Mouse (Mus musculus) liver, embryonic 14.5 days (tissue): ENCODE results near the gene Ptpn5. TPM values are rescaled to one million over a fixed set of nuclear protein-coding genes. Genes with fewer than 3 reads are reported as not detected.

ENCODE experiments used
- ATAC-seq: fragments of 200-750 bp; cut with Nextera tagmentation; 2 replicates; pipeline ENCODE4 v1.8.0; 2017; ENCODE audit warnings: moderate number of reproducible peaks, mild to moderate bottlenecking, moderate library complexity; ENCODE audit not compliant: insufficient read depth
- DNase-seq, 3 experiments: peaks; one replicate each; pipeline ENCODE4 v3.0.0-alpha.2; 2012 to 2013; ENCODE audit warnings: low read depth in 3 of 3, low spot score in 3 of 3
- H3K27ac ChIP-seq: fragments of 300-500 bp; sonication (generic); 2 replicates; pipeline ENCODE4 v1.5.1; 2014; ENCODE audit warnings: moderate library complexity, mild to moderate bottlenecking, control low read depth, inconsistent platforms
- H3K27me3 ChIP-seq: fragments of 300-500 bp; sonication (generic); 2 replicates; pipeline ENCODE4 v1.6.1; 2014; ENCODE audit warnings: mild to moderate bottlenecking, low read length, moderate library complexity; ENCODE audit not compliant: control insufficient read depth, insufficient read depth
- H3K36me3 ChIP-seq: fragments of 300-500 bp; sonication (generic); replicated peaks from 2 replicates; pipeline ENCODE4 v1.6.1; 2014; ENCODE audit warnings: low read depth; ENCODE audit not compliant: control insufficient read depth, insufficient read depth
- H3K4me1 ChIP-seq, 2 experiments: fragments of 200-500 bp in 1 of 2; fragments of 300-500 bp in 1 of 2; sonication (generic) in 1 of 2; replicated peaks; 2 replicates each; pipeline ENCODE4 v1.6.1; 2012 to 2014; ENCODE audit warnings: antibody characterized with exemption in 1 of 2, inconsistent platforms in 1 of 2, low read length in 1 of 2; ENCODE audit not compliant: control insufficient read depth in 2 of 2, insufficient read depth in 2 of 2
- H3K4me2 ChIP-seq: fragments of 300-500 bp; sonication (generic); 2 replicates; pipeline ENCODE4 v1.6.1; 2014; ENCODE audit warnings: low read depth, mild to moderate bottlenecking, control low read depth, moderate library complexity
- H3K4me3 ChIP-seq, 2 experiments: fragments of 200-500 bp in 1 of 2; fragments of 300-500 bp in 1 of 2; sonication (generic) in 1 of 2; 2 replicates each; pipeline ENCODE4 v1.5.1; 2012 to 2014; ENCODE audit warnings: low read depth in 2 of 2, low read length in 2 of 2, mild to moderate bottlenecking in 2 of 2, control low read depth in 1 of 2, inconsistent platforms in 1 of 2, moderate library complexity in 1 of 2; ENCODE audit not compliant: insufficient read depth in 1 of 2
- H3K9ac ChIP-seq: fragments of 300-500 bp; sonication (generic); replicated peaks from 2 replicates; pipeline ENCODE4 v1.6.1; 2014; ENCODE audit warnings: mild to moderate bottlenecking, control low read depth, moderate library complexity
- H3K9me3 ChIP-seq: fragments of 300-500 bp; sonication (generic); 2 replicates; pipeline ENCODE4 v1.6.1; 2016; ENCODE audit warnings: low read length, mixed read lengths; ENCODE audit not compliant: control insufficient read depth
- CTCF ChIP-seq: IDR thresholded peaks from 2 replicates; pipeline ENCODE4 v1.5.1; 2016; ENCODE audit warnings: antibody characterized with exemption, low read depth, control low read depth
- EP300 ChIP-seq: IDR thresholded peaks from 2 replicates; pipeline ENCODE4 v1.6.1; 2016; ENCODE audit warnings: antibody characterized with exemption, low read depth
- WGBS: fragments of 180-500 bp; shearing (Covaris S2); extraction: QIAGEN DNeasy Blood & Tissue Kit; methylation state at CpG from one replicate; pipeline ENCODE4 v1.1.7; 2014; ENCODE audit not compliant: insufficient replicate concordance; 5-methylcytosine and 5-hydroxymethylcytosine counted together
- polyA plus RNA-seq, 2 experiments: library from polyadenylated mRNA; depleted of rRNA in 1 of 2; stranded (reverse) in 1 of 2; unstranded in 1 of 2; fragments of >200 nt; fragmentation: Nextera tagmentation in 1 of 2; extraction: Ambion mirVana in 1 of 2; gene quantifications; 2 replicates each; pipeline versions ENCODE4 v1.2.1 to v1.2.3; 2012 to 2014

Ptpn5 gene
- polyA plus RNA-seq, 2 experiments: not detected

DNA sequence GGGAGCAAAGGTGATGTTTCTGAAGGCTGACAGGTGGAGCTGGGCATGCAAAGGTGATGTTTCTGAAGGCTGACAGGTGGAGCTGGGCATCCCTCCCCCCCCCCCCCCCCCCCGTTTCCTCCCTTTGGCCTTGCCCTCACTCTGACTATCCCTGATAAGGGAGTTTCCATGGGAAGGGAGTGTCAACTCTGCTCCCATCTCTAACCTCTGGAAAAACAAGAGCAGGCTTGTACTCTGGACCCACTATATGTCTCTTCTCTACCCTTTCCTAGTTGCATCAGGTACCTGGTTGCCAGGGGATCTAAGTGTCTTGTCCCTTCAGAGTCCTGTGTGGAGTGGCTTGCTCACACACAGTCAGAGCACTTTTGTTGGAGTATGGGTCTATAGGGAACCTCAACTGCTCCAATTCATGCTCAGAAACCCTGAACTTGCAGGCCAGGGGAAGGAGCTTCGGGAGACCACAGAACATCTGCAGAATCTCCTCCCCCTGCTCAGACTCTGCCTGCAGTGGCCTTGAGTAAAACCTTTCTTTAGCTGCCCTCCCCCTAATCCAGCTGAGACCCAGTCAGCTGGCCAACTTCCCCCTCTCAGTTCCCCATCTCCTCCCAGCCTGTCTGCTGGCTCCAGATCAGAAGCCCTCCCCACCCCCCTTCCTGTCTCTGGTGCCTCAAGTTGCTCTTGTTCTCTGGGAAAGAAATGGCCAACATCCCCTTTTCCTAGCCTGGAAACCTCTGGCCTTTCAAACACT lies 81.9 kb downstream of the Ptpn5 start:
- no peak for ATAC-seq
- H3K27ac ChIP-seq: no peak overlapping the region
- H3K4me3 ChIP-seq: peak overlapping the region; percentile 52 to 62; a peak in 3 of 4 replicates

DNA sequence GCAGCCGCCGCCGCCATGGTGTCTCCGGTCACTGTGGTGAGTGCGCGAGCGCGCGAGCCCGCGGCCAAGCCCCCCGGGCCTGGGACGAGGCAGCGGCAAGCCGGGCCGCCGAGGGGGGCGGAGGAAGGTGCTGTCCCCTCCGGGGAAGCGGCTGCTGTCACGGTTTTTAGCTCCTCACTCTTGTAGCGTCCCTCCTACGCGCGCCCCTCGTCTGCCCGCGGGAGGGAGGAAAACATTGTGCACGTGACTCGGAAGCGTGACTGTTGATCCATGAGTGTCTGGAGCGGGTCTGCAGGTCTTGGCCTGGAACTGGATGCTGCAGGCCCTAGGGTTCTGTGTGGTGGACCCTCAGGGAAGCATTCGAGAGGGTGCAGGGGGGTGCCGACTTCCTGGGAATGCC lies 82.7 kb downstream of the Ptpn5 start:
- Histone ChIP-seq H3K9me3 (no peaks in the 10 kb centered on the region), H3K4me1 (peaks cover 0 to 22% of the 10 kb centered on the region in 2 experiments; a peak in 2 of 4 replicates), H3K27me3 (no peaks in the 10 kb centered on the region), H3K9ac (peak overlapping the region; percentile 10), H3K27ac (no peak overlapping the region), H3K4me3 (peak overlapping the region; percentile 52 to 62), H3K36me3 (no peaks in the 10 kb centered on the region), H3K4me2 (peak overlapping the region; percentile 70)
- ATAC-seq (peak; percentile 57), DNase-seq (no peak)
- no peak for TF ChIP-seq CTCF
- TF ChIP-seq EP300: no peak
- 1% methylated on average over 34 of the region's 34 CpGs for WGBS

More for the DNA sequence above, 81.9 kb downstream of the Ptpn5 start:
- WGBS: 0% methylated on average over 2 of the region's 2 CpGs
- H3K36me3 ChIP-seq: no peaks in the 10 kb centered on the region
- no peak overlapping the region for H3K9ac ChIP-seq
- H3K9me3 ChIP-seq: no peaks in the 10 kb centered on the region
- no peaks in the 10 kb centered on the region for H3K27me3 ChIP-seq
- H3K4me1 ChIP-seq: peaks cover 0 to 28% of the 10 kb centered on the region in 2 experiments; a peak in 2 of 4 replicates
- TF ChIP-seq EP300: no peak
- TF ChIP-seq CTCF: no peak
- no peak for DNase-seq
- peak overlapping the region; percentile 70 for H3K4me2 ChIP-seq

DNA sequence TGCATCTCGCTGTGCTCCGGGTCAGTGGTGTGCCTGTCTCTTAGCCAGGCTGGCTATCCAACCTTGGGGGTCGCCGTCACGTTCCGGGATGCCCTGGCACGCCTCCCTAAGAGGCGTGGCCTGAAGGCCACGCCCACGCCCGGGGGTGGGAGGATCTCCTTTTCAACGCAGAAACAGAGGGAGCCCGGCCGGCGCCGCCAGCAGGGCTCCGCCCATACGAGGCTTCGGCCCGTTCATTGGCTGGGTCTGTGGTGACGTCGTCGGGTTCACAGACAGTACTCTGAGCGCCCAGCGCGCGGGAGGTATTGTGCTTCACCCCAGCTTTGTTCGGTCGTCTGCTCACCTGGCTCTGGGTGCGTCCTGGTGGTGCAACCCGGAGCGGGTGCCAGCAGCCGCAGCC lies 83.1 kb downstream of the Ptpn5 start, which contains the start of gene Tmem86a:
Gene Tmem86a (plus strand): TSS at position 236 of the 400 bp plus-strand sequence.
- peak; percentile 74 to 76 (median 76) for DNase-seq
- no peak for TF ChIP-seq EP300
- no peak for TF ChIP-seq CTCF

DNA sequence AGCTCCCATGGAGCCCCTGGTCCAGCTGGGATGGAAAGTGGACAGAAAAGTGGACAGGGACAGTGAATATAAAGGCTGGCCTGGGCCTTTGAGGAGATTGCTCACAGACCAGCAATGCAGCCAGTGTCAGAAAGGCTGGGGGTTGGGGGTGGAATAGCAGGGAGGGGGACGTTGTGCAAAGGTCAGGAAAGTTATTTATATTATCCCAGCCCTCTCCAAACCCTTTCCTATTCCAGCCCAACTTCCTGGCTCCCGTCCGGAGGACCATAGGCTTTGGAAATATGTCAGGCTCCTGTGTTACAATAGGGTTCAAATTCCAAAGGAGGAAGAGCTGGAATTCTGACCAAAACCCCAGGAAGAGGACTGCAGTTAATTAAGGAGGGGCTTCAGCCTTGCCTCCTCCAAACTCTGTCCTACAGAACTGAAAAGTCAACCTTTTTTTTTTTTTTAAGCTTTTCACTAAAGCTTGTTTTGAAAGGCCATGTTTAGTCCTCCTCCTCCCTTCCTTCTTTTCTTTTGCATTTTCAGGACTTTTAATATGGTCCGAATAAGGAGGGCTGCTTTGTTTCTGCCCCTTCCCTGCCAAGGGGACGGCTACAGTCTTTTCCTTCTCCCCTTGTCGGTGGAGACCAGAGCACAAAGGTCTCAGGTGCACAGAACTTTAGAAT lies 90.5 kb downstream of the Ptpn5 start:
- Histone ChIP-seq H3K27ac (peak overlapping the region; percentile 19; the same call in 1 of the 2 replicates), H3K9ac (no peak overlapping the region), H3K4me2 (no peak overlapping the region), H3K4me3 (no peak overlapping the region), H3K36me3 (no peaks in the 10 kb centered on the region), H3K4me1 (peaks cover 0 to 8% of the 10 kb centered on the region in 2 experiments; a peak in 2 of 4 replicates), H3K27me3 (no peaks in the 10 kb centered on the region), H3K9me3 (no peaks in the 10 kb centered on the region)
- WGBS: 30% methylated on average over 6 of the region's 6 CpGs
- DNase-seq (peak in 1 of 3 experiments; percentile 19), ATAC-seq (peak; percentile 72)
- TF ChIP-seq EP300 (no peak), CTCF (no peak)

More for the DNA sequence above, 83.1 kb downstream of the Ptpn5 start, which contains the start of gene Tmem86a:
- peaks cover 0 to 20% of the 10 kb centered on the region in 2 experiments; a peak in 2 of 4 replicates for H3K4me1 ChIP-seq
- peak within 1 kb of the TSS; percentile 10 for H3K9ac ChIP-seq
- H3K4me3 ChIP-seq: peak within 1 kb of the TSS; percentile 52 to 62
- no peak within 1 kb of the TSS for H3K27ac ChIP-seq
- H3K4me2 ChIP-seq: peak within 1 kb of the TSS; percentile 70
- ATAC-seq: peak; percentile 94
- WGBS: under 1% methylated on average over 32 of the region's 33 CpGs
- no peaks in the 10 kb centered on the region for H3K27me3 ChIP-seq
- no peaks in the 10 kb centered on the region for H3K9me3 ChIP-seq
- no peaks in the 10 kb centered on the region for H3K36me3 ChIP-seq

DNA sequence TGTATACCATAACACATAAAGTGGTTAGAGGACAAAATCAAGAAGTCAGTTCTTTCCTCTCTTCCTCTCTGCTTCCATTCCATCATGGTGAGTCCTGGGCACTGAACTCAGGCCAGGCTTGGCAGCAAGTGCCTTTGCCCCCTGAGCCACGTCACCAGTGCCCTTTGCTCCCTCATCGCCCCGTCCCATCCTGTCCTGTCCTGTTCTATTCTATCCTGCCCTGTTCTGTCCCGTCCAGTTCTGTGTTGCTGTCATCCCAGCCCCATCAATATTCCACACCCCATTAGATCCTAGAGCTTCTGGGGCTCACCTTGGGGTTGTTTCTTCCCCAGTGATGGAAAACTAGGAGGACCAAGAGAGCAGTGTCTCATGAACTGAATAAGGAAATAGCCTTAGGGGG lies 91.4 kb downstream of the Ptpn5 start:
- Histone ChIP-seq H3K9ac (no peak overlapping the region), H3K4me2 (no peak overlapping the region), H3K36me3 (no peaks in the 10 kb centered on the region), H3K27me3 (no peaks in the 10 kb centered on the region), H3K4me1 (peaks cover 0 to 8% of the 10 kb centered on the region in 2 experiments; a peak in 2 of 4 replicates), H3K9me3 (no peaks in the 10 kb centered on the region), H3K4me3 (no peak overlapping the region), H3K27ac (no peak overlapping the region)
- DNase-seq (no peak), ATAC-seq (no peak)
- TF ChIP-seq EP300 (no peak), CTCF (no peak)
- 62% methylated on average over 4 of the region's 4 CpGs for WGBS
